Mouse (Mus musculus): ENCODE measurements around the gene Aig1. TPM values are rescaled to one million over a fixed set of nuclear protein-coding genes. Genes with fewer than 3 reads are reported as not detected.

Gene Aig1
- total RNA-seq, 2 experiments from 2014 or later = 64.4 to 66.1 TPM

DNA sequence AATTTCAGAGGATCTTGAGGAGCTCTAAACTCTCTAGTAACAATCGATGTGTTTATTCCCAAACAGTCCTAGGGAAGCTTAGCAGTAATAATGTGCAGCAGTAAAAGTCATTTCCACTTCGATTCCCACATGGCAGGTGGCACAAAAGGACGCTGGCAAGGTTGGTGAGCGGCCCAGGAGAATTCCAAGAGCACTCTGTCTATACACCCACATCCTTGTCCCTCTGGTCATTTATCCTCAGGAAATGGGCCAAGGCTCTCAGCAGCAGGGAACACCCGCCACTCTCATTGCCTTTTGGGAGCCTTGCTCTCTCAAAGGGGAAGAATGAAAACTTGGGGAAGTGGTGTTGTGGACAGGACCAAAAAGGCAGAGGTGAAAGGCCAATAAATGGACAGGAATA is 245.0 kb downstream of the Aig1 start:
- DNase-seq = no peak

DNA sequence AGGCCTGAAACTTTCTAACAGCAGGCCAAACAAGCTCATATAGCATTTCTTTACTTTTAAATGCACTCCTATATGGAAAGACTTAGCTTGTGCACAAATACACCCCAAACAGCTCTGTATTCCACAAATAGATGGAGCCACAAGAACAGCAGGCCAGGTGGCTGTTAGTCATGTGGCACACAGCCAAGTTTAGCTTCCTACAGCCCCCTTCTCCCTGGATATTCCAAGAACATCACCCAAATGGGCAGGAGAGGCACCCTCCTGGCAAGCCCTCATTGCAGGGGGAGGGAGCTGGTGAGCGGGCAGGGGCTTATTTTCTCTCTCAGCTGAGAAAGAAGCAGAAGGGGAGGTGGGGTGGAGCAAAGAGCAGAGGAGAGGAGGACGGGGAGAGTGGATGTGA is 267.9 kb downstream of the Aig1 start:
- peak in 1 of 2 experiments; percentile 3 for DNase-seq

DNA sequence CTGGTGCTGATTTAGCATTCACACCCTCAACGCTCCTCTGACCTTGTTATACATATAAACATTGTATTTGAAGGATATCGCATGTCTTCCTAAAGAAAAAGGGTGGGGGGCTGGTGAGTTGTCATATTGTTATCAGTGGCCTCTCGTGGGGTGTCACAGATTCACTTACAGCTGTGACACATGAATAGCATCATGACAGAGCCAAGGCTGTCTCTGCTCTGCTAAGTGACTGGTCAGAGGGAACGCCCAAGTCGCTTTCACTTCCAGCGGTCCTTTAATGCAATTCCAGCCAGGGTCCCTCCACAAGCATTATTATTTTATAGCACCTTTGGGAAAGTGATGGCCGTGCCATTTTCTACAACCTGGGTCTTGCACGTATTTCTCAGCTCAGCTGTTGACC is 271.3 kb downstream of the Aig1 start:
- no peak for DNase-seq

Other genes with a start within 250 kb of the Aig1 start
- 100 to 1,000 TPM; 202 to 208 TPM for gene Hivep2, start 97.1 kb upstream of the Aig1 start, total RNA-seq (2021)

Data from layer of hippocampus, postnatal 36 days (tissue).